Mouse (Mus musculus): Measurements from ENCODE around the gene Acsl3. TPM values are rescaled to one million over a fixed set of nuclear protein-coding genes. Genes with fewer than 3 reads are reported as not detected.

The Acsl3 gene
- 88.6 and 99.9 TPM in 2 replicates for polyA plus RNA-seq (2014; fragmentation: Nextera tagmentation; extraction: Ambion mirVana)

GRCm38 (mm10) chr1:78657671-78658440 is at the start of gene Acsl3, which contains the start of gene Utp14b:
Acsl3 (plus strand) TSS chr1:78657825.
Utp14b (plus strand) TSS chr1:78658038.
- peak within 1 kb of the TSS; percentile 70 for H3K4me2 ChIP-seq (replicated peaks; ENCODE audit: low read depth, low read length)
- 0 out of 2 replicates have a peak, but pooled peaks cover 4% of the 10 kb centered on the region for H3K4me1 ChIP-seq (replicated peaks; ENCODE audit: control insufficient read depth, insufficient read depth, low read length)
- under 1% methylated on average over 95 of the region's 104 CpGs for WGBS
- peak within 1 kb of the TSS; percentile 96 for H3K4me3 ChIP-seq (ENCODE audit: low read depth, low read length)
- peak; percentile 100 for ATAC-seq (ENCODE audit: low FRiP score)
- H3K36me3 ChIP-seq (ENCODE audit: control insufficient read depth, insufficient read depth, low read length): no peaks in the 10 kb centered on the region
- peak within 1 kb of the TSS; percentile 96 for H3K27ac ChIP-seq (ENCODE audit: low read depth, low read length)
- H3K27me3 ChIP-seq (ENCODE audit: control insufficient read depth, insufficient read depth, low read length): no peaks in the 10 kb centered on the region
- H3K9me3 ChIP-seq (ENCODE audit: control insufficient read depth, low read length): no peaks in the 10 kb centered on the region
- H3K9ac ChIP-seq (ENCODE audit: low read depth, low read length): peak within 1 kb of the TSS; percentile 97
- peak; percentile 98 for DNase-seq (ENCODE audit: low spot score)

GRCm38 (mm10) chr1:78609134-78609907 is 48.3 kb upstream of the Acsl3 start:
- H3K36me3 ChIP-seq (ENCODE audit: control insufficient read depth, insufficient read depth, low read length): no peaks in the 10 kb centered on the region
- no peak overlapping the region for H3K4me2 ChIP-seq (replicated peaks; ENCODE audit: low read depth, low read length)
- H3K4me1 ChIP-seq (replicated peaks; ENCODE audit: control insufficient read depth, insufficient read depth, low read length): no peaks in the 10 kb centered on the region
- no peak overlapping the region for H3K9ac ChIP-seq (ENCODE audit: low read depth, low read length)
- no peak overlapping the region for H3K27ac ChIP-seq (ENCODE audit: low read depth, low read length)
- 49% methylated on average over 12 of the region's 12 CpGs for WGBS
- DNase-seq (ENCODE audit: low spot score) (no peak), ATAC-seq (ENCODE audit: low FRiP score) (no peak)
- H3K9me3 ChIP-seq (ENCODE audit: control insufficient read depth, low read length): no peaks in the 10 kb centered on the region
- no peak overlapping the region for H3K4me3 ChIP-seq (ENCODE audit: low read depth, low read length)
- H3K27me3 ChIP-seq (ENCODE audit: control insufficient read depth, insufficient read depth, low read length): no peaks in the 10 kb centered on the region

- no peak for DNase-seq (ENCODE audit: low spot score)
- WGBS: 65% methylated on average over 4 of the region's 4 CpGs
Measured at GRCm38 (mm10) chr1:78611039-78611438, 46.6 kb upstream of the Acsl3 start.

DNA sequence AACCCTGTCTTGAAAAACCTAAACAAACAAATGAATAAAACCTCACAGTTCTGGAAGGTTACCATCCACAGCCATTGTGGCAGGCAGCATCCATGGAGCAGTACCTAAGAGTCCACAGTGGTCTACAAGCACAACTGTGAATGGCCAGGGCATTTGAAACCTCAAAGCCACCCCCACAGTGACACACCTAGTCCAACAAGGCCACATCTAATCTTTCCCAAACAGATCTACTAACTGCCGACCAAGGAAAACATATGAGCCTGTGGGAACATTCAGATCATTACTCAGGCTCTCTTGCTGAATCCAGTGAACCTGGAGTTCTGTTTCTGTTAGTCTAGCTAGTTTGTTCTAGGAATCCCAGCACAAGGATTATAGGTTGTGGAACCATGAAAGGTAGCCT is 44.7 kb upstream of the Acsl3 start:
- H3K4me3 ChIP-seq (ENCODE audit: low read depth, low read length): no peak overlapping the region
- no peaks in the 10 kb centered on the region for H3K4me1 ChIP-seq (replicated peaks; ENCODE audit: control insufficient read depth, insufficient read depth, low read length)
- WGBS: 88% methylated on average over 1 of the region's 1 CpGs
- no peaks in the 10 kb centered on the region for H3K27me3 ChIP-seq (ENCODE audit: control insufficient read depth, insufficient read depth, low read length)
- H3K36me3 ChIP-seq (ENCODE audit: control insufficient read depth, insufficient read depth, low read length): no peaks in the 10 kb centered on the region
- DNase-seq (ENCODE audit: low spot score) (no peak), ATAC-seq (ENCODE audit: low FRiP score) (no peak)
- no peak overlapping the region for H3K9ac ChIP-seq (ENCODE audit: low read depth, low read length)
- no peak overlapping the region for H3K4me2 ChIP-seq (replicated peaks; ENCODE audit: low read depth, low read length)
- no peaks in the 10 kb centered on the region for H3K9me3 ChIP-seq (ENCODE audit: control insufficient read depth, low read length)
- no peak overlapping the region for H3K27ac ChIP-seq (ENCODE audit: low read depth, low read length)

More at GRCm38 (mm10) chr1:78611039-78611438, 46.6 kb upstream of the Acsl3 start:
- H3K27me3 ChIP-seq (ENCODE audit: control insufficient read depth, insufficient read depth, low read length): no peaks in the 10 kb centered on the region
- H3K9me3 ChIP-seq (ENCODE audit: control insufficient read depth, low read length): no peaks in the 10 kb centered on the region
- H3K4me1 ChIP-seq (replicated peaks; ENCODE audit: control insufficient read depth, insufficient read depth, low read length): no peaks in the 10 kb centered on the region
- no peak overlapping the region for H3K9ac ChIP-seq (ENCODE audit: low read depth, low read length)
- H3K36me3 ChIP-seq (ENCODE audit: control insufficient read depth, insufficient read depth, low read length): no peaks in the 10 kb centered on the region
- no peak overlapping the region for H3K4me2 ChIP-seq (replicated peaks; ENCODE audit: low read depth, low read length)
- no peak for ATAC-seq (ENCODE audit: low FRiP score)
- H3K4me3 ChIP-seq (ENCODE audit: low read depth, low read length): no peak overlapping the region
- no peak overlapping the region for H3K27ac ChIP-seq (ENCODE audit: low read depth, low read length)

DNA sequence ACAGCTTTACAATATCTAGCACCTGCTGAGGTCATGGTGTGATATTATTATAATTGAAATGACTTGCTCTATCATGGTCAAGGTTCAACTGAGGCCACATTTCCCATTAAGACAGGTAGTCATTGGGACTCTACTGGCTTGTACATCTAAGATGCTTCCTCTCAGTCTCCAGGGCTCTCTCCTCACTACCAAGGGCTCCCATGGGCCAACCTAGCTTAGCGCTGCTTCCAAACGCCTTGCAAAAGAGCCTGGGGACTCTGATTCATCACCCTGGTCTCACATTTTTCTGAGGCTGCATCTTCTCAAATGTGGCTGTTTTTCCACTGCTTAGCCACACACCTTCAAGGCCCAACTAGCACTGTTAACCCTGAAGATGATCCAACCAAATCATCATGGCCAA is 33.3 kb upstream of the Acsl3 start:
- 87% methylated on average over 2 of the region's 2 CpGs for WGBS
- Histone ChIP-seq H3K9ac (ENCODE audit: low read depth, low read length) (no peak overlapping the region), H3K27me3 (ENCODE audit: control insufficient read depth, insufficient read depth, low read length) (no peaks in the 10 kb centered on the region), H3K4me2 (replicated peaks; ENCODE audit: low read depth, low read length) (no peak overlapping the region), H3K4me3 (ENCODE audit: low read depth, low read length) (no peak overlapping the region), H3K27ac (ENCODE audit: low read depth, low read length) (no peak overlapping the region), H3K4me1 (replicated peaks; ENCODE audit: control insufficient read depth, insufficient read depth, low read length) (no peaks in the 10 kb centered on the region), H3K9me3 (ENCODE audit: control insufficient read depth, low read length) (no peaks in the 10 kb centered on the region), H3K36me3 (ENCODE audit: control insufficient read depth, insufficient read depth, low read length) (no peaks in the 10 kb centered on the region)
- ATAC-seq (ENCODE audit: low FRiP score) (no peak), DNase-seq (ENCODE audit: low spot score) (no peak)

DNA sequence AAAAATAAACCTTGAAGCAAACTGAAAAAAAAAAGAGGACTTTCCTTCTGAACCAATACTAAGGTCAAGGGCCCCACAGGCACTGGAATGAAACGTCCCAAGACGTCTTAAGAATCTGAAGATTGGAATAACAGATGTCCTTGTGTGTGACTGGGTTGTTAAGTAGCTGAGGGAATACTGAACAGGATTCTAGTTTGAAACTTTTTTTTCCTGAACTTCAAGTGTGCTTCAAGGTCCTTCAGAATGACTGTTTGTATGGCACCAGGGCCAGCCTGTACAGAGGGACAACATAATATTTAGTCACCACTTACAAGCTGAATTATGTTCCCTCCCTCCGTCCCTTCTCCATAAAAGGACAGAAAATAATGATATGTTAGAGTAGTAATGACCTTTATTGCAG is 23.1 kb upstream of the Acsl3 start:
- H3K4me3 ChIP-seq (ENCODE audit: low read depth, low read length): no peak overlapping the region
- no peaks in the 10 kb centered on the region for H3K36me3 ChIP-seq (ENCODE audit: control insufficient read depth, insufficient read depth, low read length)
- H3K4me1 ChIP-seq (replicated peaks; ENCODE audit: control insufficient read depth, insufficient read depth, low read length): no peaks in the 10 kb centered on the region
- ATAC-seq (ENCODE audit: low FRiP score): no peak
- no peak overlapping the region for H3K27ac ChIP-seq (ENCODE audit: low read depth, low read length)
- no peak overlapping the region for H3K4me2 ChIP-seq (replicated peaks; ENCODE audit: low read depth, low read length)
- no peaks in the 10 kb centered on the region for H3K9me3 ChIP-seq (ENCODE audit: control insufficient read depth, low read length)
- 68% methylated on average over 3 of the region's 3 CpGs for WGBS
- H3K9ac ChIP-seq (ENCODE audit: low read depth, low read length): no peak overlapping the region
- no peaks in the 10 kb centered on the region for H3K27me3 ChIP-seq (ENCODE audit: control insufficient read depth, insufficient read depth, low read length)
- no peak for DNase-seq (ENCODE audit: low spot score)

- Histone ChIP-seq H3K9me3 (ENCODE audit: control insufficient read depth, low read length) (no peaks in the 10 kb centered on the region), H3K36me3 (ENCODE audit: control insufficient read depth, insufficient read depth, low read length) (no peaks in the 10 kb centered on the region), H3K27me3 (ENCODE audit: control insufficient read depth, insufficient read depth, low read length) (no peaks in the 10 kb centered on the region), H3K4me2 (replicated peaks; ENCODE audit: low read depth, low read length) (no peak overlapping the region), H3K27ac (ENCODE audit: low read depth, low read length) (no peak overlapping the region), H3K4me3 (ENCODE audit: low read depth, low read length) (no peak overlapping the region), H3K9ac (ENCODE audit: low read depth, low read length) (no peak overlapping the region), H3K4me1 (replicated peaks; ENCODE audit: control insufficient read depth, insufficient read depth, low read length) (no peaks in the 10 kb centered on the region)
- DNase-seq (ENCODE audit: low spot score): no peak
- no peak for ATAC-seq (ENCODE audit: low FRiP score)
Measured at GRCm38 (mm10) chr1:78640871-78641270, 16.8 kb upstream of the Acsl3 start.

- WGBS: 92% methylated on average over 3 of the region's 3 CpGs
- H3K4me3 ChIP-seq (ENCODE audit: low read depth, low read length): no peak overlapping the region
- no peak for DNase-seq (ENCODE audit: low spot score)
- ATAC-seq (ENCODE audit: low FRiP score): no peak
- H3K9ac ChIP-seq (ENCODE audit: low read depth, low read length): no peak overlapping the region
- no peaks in the 10 kb centered on the region for H3K9me3 ChIP-seq (ENCODE audit: control insufficient read depth, low read length)
- no peak overlapping the region for H3K4me2 ChIP-seq (replicated peaks; ENCODE audit: low read depth, low read length)
- no peak overlapping the region for H3K27ac ChIP-seq (ENCODE audit: low read depth, low read length)
- H3K36me3 ChIP-seq (ENCODE audit: control insufficient read depth, insufficient read depth, low read length): no peaks in the 10 kb centered on the region
- no peaks in the 10 kb centered on the region for H3K27me3 ChIP-seq (ENCODE audit: control insufficient read depth, insufficient read depth, low read length)
- H3K4me1 ChIP-seq (replicated peaks; ENCODE audit: control insufficient read depth, insufficient read depth, low read length): no peaks in the 10 kb centered on the region
Measured at GRCm38 (mm10) chr1:78641791-78642190, 15.8 kb upstream of the Acsl3 start.
